Mouse (Mus musculus) midbrain, embryonic 12.5 days (tissue): ENCODE data around the gene Nat8f2. TPM values are rescaled to one million over a fixed set of nuclear protein-coding genes. Genes with fewer than 3 reads are reported as not detected.
"Not testable (repeated sequence)": the region's sequence is repeated elsewhere in the genome, so short reads cannot be mapped to it uniquely, and the experiment has no call there.

Experiments
- ATAC-seq: fragments of 200-750 bp; cut with Nextera tagmentation; 2 replicates; pipeline ENCODE4 v1.8.0; 2017; ENCODE audit warnings: low read depth, moderate TSS enrichment, moderate library complexity; ENCODE audit not compliant: low FRiP score
- H3K27ac ChIP-seq: fragments of 300-500 bp; sonication (generic); replicated peaks from 2 replicates; pipeline ENCODE4 v1.5.1; 2016; ENCODE audit warnings: mild to moderate bottlenecking
- H3K27me3 ChIP-seq: fragments of 300-500 bp; sonication (generic); 2 replicates; pipeline ENCODE4 v1.6.1; 2016; ENCODE audit warnings: mild to moderate bottlenecking
- H3K36me3 ChIP-seq: fragments of 300-500 bp; sonication (generic); 2 replicates; pipeline ENCODE4 v1.6.1; 2016
- H3K4me1 ChIP-seq: fragments of 300-500 bp; sonication (generic); 2 replicates; pipeline ENCODE4 v1.6.1; 2016
- H3K4me2 ChIP-seq: fragments of 300-500 bp; sonication (generic); replicated peaks from 2 replicates; pipeline ENCODE4 v1.6.1; 2016; ENCODE audit warnings: mild to moderate bottlenecking, moderate library complexity
- H3K4me3 ChIP-seq: fragments of 300-500 bp; sonication (generic); 2 replicates; pipeline ENCODE4 v1.5.1; 2016; ENCODE audit warnings: mild to moderate bottlenecking
- H3K9ac ChIP-seq: fragments of 300-500 bp; sonication (generic); replicated peaks from 2 replicates; pipeline ENCODE4 v1.6.1; 2016; ENCODE audit warnings: mild to moderate bottlenecking, moderate library complexity
- H3K9me3 ChIP-seq: fragments of 300-500 bp; sonication (generic); 2 replicates; pipeline ENCODE4 v1.6.1; 2016; ENCODE audit warnings: mild to moderate bottlenecking
- WGBS: fragments of 180-500 bp; shearing (Covaris S2); methylation state at CpG from one replicate; pipeline ENCODE4 v1.1.7; 2016; 5-methylcytosine and 5-hydroxymethylcytosine counted together
- polyA plus RNA-seq: library from polyadenylated mRNA; unstranded; fragments of >200 nt; fragmentation: Nextera tagmentation; extraction: Ambion mirVana; gene quantifications from 2 replicates; pipeline ENCODE4 v1.2.1, GENCODE M21; 2016

The Nat8f2 gene
- polyA plus RNA-seq, 1 experiment from 2014 or later = not detected

DNA sequence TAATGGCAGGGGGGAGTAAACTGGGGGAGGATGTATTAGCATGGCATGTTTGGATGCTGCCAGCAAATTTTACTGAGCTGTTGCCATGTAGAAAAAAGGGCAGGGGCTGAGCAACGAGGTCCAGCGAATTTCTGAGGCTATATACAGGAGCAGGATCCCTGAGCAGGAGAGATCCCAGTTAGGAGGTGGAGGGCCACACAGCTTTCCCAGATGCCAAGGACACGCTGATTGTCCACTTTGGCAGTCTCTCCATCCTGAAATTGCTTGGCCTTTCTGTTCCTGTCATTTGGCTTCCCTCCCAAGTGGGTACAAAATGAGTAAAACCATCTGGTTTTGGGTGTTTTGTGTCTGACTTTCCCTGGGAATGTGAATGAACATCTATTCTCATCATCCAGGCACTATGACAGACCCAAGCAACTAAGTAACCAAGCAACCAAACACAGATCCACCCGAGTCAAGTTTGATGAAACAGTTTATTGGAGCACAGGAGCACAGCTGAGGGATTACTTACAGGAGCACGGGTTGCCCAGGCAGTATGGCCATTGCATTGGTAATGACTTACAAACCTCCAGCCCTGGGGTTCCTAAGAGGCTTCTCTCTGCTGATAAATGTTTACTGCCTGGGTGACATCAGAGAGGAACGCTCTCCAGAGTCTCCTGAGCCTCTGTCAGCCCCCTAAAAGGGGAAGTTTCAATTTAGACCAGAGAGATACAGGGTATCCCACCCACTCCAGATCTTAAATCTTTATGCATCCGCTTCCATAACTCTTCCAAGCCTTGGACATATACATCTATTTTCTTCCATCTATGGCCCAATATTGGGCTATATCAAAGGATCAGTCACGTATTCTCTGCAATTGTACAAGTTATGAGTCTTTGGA is 29.9 kb upstream of the Nat8f2 start:
- not testable (repeated sequence) for H3K27ac ChIP-seq, H3K4me1 ChIP-seq, H3K27me3 ChIP-seq, H3K4me3 ChIP-seq, H3K36me3 ChIP-seq, ATAC-seq, H3K4me2 ChIP-seq, H3K9ac ChIP-seq, H3K9me3 ChIP-seq
- 78% methylated on average over 7 of the region's 8 CpGs for WGBS

DNA sequence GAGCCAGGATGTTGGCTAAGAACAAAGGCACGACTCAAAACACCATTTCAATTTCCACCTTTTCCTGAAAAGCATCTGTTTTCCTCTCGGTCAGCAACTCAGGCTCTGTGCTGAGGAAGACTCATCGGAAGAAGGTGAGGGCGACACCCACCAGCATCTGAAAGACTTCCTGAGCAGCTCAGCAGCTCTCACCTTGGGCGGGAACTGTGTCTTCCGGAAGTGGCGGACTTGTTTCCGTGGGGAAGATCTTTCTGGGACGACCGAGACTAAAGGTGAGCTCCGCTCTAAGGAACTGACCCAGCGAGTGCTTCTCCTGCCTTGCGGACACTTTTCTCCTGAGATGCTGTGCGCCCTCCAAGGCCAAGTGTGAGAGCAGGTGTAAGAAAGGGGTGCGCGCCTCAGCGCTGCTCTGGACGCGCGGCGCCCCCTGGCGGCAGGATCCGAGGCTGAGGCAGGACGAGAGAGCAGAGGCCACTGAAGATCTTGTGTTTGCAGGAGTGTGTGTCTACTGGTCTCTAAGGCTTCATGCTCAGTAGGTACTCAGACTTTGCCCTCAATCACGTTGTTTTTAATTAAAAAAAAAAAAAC is 26.2 kb upstream of the Nat8f2 start:
- not testable (repeated sequence) for H3K27ac ChIP-seq, H3K9me3 ChIP-seq, H3K9ac ChIP-seq, H3K27me3 ChIP-seq, ATAC-seq, H3K4me2 ChIP-seq, H3K4me3 ChIP-seq, H3K4me1 ChIP-seq, H3K36me3 ChIP-seq
- whole genome bisulfite sequencing = 75% methylated on average over 25 of the region's 25 CpGs

DNA sequence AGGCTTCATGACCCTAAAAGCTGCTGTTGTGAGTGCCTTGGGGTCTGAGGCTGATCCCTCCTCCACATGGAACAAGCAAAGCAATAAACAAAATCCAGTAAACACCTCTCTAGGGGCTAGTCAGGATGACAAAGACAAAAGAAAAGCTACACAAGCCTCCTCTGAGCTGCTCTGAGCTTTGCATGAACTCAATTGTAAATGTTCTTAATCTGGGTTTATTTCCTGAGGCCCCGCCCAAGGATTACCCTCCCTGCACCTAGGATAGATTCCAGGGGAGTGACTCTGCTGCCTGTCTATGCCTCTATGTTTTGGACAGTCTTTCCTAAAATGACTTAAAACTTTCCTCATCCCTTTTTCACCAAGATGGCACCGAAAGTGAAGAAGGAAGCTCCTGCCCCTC is 20.0 kb upstream of the Nat8f2 start:
- H3K4me3 ChIP-seq = no peak overlapping the region
- no peak overlapping the region for H3K27ac ChIP-seq

DNA sequence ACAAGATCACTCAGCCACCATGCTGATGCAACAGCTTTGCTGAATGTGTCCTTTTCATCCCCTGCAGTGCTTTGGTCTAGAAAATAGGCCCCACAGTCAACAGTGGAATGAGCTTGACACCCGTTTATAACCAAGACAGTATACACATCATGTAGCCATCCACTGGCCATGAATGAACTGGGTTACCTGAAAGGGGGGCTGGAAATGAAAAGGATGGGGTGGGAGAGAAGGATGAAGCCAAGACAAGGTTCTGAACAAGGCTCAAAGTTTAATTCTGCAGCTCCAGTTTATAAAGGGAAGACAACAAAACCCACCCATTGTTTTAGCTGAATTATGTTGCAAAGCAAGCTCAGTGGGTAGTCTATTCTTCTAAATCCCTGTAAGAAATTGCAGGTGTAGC is 15.4 kb upstream of the Nat8f2 start:
- 97% methylated on average over 1 of the region's 1 CpGs for WGBS

More for the DNA sequence above, 20.0 kb upstream of the Nat8f2 start:
- Histone ChIP-seq H3K9ac (no peak overlapping the region), H3K4me1 (no peaks in the 10 kb centered on the region), H3K36me3 (no peaks in the 10 kb centered on the region), H3K9me3 (peaks cover 10% of the 10 kb centered on the region; the same call in 1 of the 2 replicates), H3K4me2 (no peak overlapping the region), H3K27me3 (no peaks in the 10 kb centered on the region)
- WGBS = 85% methylated on average over 2 of the region's 2 CpGs
- no peak for ATAC-seq

DNA sequence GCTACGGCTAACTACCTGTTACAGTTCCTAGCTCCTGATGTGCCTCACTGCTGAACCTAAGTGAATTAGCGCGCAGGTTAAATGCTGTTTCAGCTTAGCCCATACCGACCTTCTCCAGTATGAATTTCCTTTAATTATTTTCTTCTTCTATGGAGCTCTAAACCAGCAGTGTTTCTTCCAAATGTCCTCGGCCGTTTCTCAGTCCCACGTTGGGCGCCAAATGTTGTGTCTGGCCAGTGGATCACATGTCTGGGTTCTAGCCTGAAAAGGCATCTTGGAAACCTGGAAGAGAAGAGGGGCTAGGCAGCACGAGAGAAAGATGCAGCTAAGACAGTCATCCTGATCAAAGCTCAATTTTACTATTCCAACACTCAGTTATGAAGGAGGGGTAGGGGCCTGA is 14.3 kb upstream of the Nat8f2 start:
- H3K9ac ChIP-seq, H3K27me3 ChIP-seq, H3K4me1 ChIP-seq, H3K27ac ChIP-seq, ATAC-seq, H3K4me3 ChIP-seq, H3K36me3 ChIP-seq, H3K4me2 ChIP-seq: not testable (repeated sequence)
- 90% methylated on average over 9 of the region's 9 CpGs for WGBS
- peaks cover 18% of the 10 kb centered on the region for H3K9me3 ChIP-seq

More for the DNA sequence above, 15.4 kb upstream of the Nat8f2 start:
- Histone ChIP-seq H3K9me3 (peaks cover 18% of the 10 kb centered on the region), H3K4me2 (no peak overlapping the region), H3K36me3 (no peaks in the 10 kb centered on the region), H3K9ac (no peak overlapping the region), H3K4me1 (no peaks in the 10 kb centered on the region), H3K4me3 (no peak overlapping the region), H3K27me3 (no peaks in the 10 kb centered on the region), H3K27ac (no peak overlapping the region)
- no peak for ATAC-seq

DNA sequence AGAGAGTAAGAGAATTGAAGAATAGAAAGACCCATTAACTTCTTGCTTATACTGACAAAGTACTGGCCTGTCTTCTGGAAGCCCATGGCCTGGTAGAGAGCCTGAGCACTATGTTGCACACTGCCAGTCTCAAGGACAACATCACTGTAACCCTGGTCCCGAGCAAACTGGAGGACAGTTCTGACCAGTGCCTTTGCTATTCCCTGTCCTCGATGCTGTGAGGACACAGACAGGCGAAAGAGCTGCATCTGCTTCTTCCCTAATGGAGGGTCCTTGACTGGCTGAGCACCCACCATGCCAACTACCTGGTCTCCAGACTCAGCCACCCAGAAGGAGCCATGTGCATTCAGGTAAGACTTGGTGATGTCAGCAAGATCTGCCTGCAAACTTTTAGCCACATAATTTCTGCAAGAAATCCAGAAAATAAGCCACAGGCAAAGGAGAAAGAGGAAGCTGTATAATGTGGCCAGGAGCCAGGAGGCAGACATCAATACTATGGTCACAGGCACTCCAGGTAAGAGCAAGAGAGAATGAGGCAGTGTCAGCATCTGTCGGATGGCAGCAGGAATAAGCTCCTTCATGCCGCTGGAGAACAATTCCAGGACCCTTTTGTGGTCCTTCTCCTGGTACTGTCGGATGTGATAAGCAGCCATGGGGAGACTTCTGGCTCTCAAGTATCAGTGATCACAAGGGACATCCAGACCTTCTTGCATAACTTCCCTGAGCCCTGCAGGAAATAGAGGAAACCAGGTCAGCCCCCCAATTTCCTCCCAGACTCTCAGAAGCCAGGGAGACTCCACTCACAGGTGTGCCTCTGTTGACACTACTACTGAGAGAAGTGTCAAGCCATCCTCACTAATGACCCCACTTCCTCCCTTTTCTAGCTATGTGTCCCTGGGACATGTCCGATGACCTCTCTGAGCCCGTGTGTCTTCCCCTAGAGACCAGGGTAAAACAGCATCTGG is 950 bp downstream of the Nat8f2 start:
- no peak for ATAC-seq
- Histone ChIP-seq H3K27me3 (no peaks in the 10 kb centered on the region), H3K4me1 (no peaks in the 10 kb centered on the region), H3K9ac (no peak overlapping the region), H3K9me3 (no peaks in the 10 kb centered on the region), H3K36me3 (no peaks in the 10 kb centered on the region), H3K27ac (no peak overlapping the region), H3K4me2 (no peak overlapping the region), H3K4me3 (no peak overlapping the region)
- 77% methylated on average over 8 of the region's 8 CpGs for WGBS

DNA sequence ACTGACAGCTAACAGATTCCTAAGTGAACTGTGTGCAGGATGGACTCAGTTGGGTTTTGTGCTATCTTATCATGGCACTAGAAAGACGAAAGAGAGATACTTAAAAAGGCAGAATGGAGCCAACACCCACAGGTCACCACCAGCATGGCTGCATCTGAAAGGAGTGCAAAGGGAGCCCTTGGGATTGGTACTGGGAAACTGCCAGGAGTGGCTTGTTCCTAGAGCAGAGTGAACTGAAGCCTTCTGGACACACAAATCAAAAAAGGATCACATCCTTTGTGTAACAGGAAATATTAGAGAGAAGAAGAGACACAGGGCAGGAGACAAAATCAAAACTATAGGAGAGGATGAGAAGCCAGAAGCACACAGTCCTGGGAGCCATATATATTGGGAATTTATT is 2.0 kb downstream of the Nat8f2 start:
- WGBS = 74% methylated on average over 1 of the region's 1 CpGs
- not testable (repeated sequence) for H3K9ac ChIP-seq, H3K4me1 ChIP-seq, H3K4me2 ChIP-seq, H3K36me3 ChIP-seq, H3K9me3 ChIP-seq, ATAC-seq, H3K4me3 ChIP-seq, H3K27ac ChIP-seq, H3K27me3 ChIP-seq

DNA sequence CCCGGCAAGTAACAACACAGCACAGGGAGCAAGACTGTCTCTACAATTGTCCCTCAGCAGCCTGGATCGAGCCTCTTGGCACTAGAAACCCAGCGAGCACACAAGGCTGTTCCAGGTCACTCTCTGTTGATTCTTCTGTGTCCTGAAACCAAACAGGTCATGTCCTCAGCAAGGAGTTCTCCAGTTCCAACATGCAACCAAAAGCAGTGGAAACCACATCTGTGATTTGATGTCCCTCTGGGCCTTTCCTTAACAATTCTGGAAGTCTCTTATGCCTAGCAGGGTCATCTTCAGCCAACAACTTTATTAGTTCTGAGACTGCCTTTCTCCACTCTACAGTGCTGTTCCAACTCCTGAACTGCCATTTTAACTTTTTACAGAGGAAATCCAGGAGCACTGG is 2.8 kb downstream of the Nat8f2 start:
- H3K36me3 ChIP-seq, H3K4me2 ChIP-seq, H3K27me3 ChIP-seq, ATAC-seq, H3K9me3 ChIP-seq, H3K4me3 ChIP-seq, H3K9ac ChIP-seq, H3K27ac ChIP-seq, H3K4me1 ChIP-seq: not testable (repeated sequence)
- WGBS = 91% methylated on average over 3 of the region's 3 CpGs

DNA sequence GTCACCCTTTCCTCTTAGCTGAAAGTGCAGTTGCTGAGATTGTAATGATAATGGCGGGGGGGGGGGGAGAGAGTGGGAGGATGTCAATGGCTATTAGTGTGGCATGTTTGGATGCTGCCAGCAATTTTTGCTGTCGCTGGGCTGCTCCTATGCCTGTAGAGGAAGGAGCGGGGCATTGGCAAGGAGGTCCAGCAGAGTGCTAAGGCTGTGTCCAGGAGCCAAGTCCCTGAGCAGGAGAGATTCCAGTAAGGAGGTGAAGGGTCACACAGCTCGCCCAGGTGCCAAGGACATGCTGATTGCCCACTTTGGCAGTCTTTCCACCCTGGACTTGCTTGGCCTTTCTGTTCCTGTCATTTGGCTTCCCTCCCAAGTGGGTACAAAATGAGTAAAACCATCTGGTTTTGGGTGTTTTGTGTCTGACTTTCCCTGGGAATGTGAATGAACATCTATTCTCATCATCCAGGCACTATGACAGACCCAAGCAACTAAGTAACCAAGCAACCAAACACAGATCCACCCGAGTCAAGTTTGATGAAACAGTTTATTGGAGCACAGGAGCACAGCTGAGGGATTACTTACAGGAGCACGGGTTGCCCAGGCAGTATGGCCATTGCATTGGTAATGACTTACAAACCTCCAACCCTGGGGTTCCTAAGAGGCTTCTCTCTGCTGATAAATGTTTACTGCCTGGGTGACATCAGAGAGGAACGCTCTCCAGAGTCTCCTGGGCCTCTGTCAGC is 3.9 kb downstream of the Nat8f2 start:
- ATAC-seq = not testable (repeated sequence)
- 75% methylated on average over 6 of the region's 7 CpGs for WGBS

DNA sequence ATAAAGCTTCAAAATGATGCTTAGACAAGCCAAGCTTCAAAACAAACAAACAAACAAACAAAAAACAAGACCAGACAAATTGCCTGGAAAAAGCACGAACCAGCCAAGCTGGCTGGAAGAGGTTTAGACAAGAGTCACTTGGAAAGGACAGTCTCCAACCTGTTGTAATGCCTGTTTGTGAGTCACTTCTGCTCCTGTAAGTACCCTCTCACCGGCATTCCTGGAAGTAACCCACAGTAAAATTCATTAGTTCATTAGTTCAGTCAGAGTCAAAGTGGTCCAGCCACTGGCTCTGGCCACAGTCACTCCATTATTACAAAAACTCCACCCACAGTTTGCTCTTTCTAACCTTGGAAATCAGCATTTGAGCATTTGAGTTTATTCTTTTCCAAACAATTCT is 5.1 kb downstream of the Nat8f2 start:
- Histone ChIP-seq H3K4me2 (no peak overlapping the region), H3K9me3 (no peaks in the 10 kb centered on the region), H3K4me3 (no peak overlapping the region), H3K36me3 (no peaks in the 10 kb centered on the region), H3K4me1 (no peaks in the 10 kb centered on the region), H3K27ac (no peak overlapping the region), H3K27me3 (no peaks in the 10 kb centered on the region), H3K9ac (no peak overlapping the region)
- 88% methylated on average over 2 of the region's 2 CpGs for WGBS
- no peak for ATAC-seq

More for the DNA sequence above, 3.9 kb downstream of the Nat8f2 start:
- H3K27me3 ChIP-seq, H3K9ac ChIP-seq, H3K4me2 ChIP-seq, H3K9me3 ChIP-seq, H3K27ac ChIP-seq, H3K36me3 ChIP-seq, H3K4me1 ChIP-seq, H3K4me3 ChIP-seq: not testable (repeated sequence)

DNA sequence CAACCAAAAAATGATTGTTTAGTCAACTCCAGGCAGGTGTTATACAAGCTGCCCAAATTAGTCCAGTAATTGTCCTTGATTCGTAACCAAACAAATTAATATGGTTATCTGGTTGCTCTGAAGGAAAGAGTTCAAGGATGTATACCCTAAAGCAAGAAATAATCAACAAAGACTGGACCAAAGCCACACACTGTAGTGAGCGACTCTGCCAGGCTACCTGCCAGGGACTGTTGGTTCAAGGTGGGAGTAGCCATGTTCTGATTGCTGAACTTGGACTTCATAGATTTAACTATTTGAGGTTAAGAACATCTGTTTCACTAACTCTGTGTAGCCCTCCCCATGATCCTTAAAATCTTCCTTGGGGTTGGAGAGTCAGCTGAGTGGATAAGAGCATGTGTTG is 5.8 kb downstream of the Nat8f2 start:
- ATAC-seq = no peak
- 84% methylated on average over 2 of the region's 2 CpGs for WGBS

More for the DNA sequence above, 5.8 kb downstream of the Nat8f2 start:
- Histone ChIP-seq H3K4me1 (no peaks in the 10 kb centered on the region), H3K4me2 (no peak overlapping the region), H3K9me3 (no peaks in the 10 kb centered on the region), H3K9ac (no peak overlapping the region), H3K4me3 (no peak overlapping the region), H3K27ac (no peak overlapping the region), H3K27me3 (no peaks in the 10 kb centered on the region), H3K36me3 (no peaks in the 10 kb centered on the region)
